Mouse (Mus musculus): ENCODE measurements at regions not wholly inside any gene's neighbourhood (a gene's known extent, or its start where the extent isn't known, plus 50 kb on each side); places are given as distances from the start of the nearest gene placed in this dataset.

GRCm38 (mm10) chr7:34484908-34485598, 91.9 kb upstream of the Lsm14a start:
- DNase-seq: no peak

DNA sequence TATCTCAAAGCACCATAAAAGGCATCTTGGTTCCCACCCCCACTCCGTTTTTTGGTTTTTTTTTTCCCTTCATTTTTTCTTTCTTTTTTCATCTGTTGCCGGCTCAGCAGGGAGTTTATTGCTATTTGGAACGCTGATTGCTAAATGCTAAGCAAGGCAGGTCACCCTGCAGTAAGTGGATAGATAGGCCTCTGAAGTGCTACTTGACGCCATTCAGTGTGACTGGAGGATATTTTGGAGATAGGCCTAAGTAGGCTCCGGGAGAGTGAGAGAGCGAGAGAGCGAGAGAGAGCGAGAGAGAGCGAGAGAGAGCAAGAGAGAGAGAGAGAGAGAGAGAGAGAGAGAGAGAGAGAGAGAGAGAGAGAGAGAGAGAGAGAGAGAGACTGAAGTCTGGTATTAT, 90.3 kb upstream of the Lsm14a start:
- no peak for DNase-seq

DNA sequence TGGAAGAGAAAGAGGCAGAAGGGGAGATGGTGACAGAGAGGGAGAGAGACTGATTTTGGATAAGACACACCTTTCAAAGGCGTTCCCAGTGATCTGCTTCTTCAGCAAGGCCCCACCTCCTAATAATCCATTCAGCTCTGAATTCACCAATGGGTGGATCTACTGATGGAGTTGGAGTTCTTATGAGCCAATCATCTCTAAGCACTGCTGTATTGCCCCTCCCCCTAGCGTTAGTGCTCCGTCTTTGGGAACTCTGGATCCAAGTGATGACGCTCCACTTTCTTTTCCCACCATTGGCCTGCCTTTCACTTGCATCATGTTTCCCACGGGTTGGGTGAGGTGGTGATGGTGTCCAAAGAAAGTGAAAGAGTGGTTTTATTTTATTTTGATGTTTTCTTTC, 87.7 kb upstream of the Lsm14a start:
- DNase-seq: no peak

DNA sequence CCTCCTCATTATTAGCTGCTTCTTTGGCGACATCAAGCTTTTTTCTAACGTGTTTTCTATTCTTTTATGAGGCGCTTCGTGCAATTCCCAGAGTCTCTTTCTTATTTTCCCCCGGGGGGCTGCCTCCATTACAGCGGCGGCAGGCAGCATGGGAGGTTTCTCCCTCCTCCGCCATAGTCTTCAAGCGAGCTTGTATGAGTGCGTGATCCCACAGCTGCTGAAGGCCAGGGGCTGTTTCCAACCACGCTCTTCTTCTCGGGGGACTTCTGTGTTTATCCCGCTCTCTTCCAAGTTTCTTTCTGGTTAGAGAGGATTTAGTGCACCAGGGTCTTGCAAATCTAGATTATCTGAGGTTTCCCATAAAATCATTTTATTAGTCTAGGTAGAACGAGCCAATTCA, 77.9 kb upstream of the Lsm14a start:
- no peak for DNase-seq

DNA sequence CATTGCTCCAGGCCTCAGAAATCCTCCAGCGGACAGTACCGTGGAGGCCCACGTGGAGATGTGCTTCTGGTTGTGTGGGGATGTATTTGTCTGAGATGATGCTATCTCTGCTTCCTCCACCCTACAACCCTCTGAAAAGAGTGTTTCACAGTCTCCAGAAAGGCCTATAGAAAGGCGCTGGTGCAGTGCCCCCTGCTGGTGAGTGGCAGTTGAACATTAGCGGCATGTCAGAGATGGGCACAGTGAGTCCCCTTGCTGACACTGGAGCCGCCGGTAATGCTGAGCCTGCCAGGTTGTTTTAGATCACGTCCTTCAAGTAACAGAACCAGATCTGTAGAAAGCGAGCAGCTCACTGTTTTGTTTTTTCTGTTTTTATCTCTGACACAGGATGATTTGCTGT, 69.0 kb upstream of the Lsm14a start:
- peak in 1 of 2 experiments; percentile 16 for DNase-seq

- no peak for DNase-seq
Measured at GRCm38 (mm10) chr7:34459834-34460495, 66.8 kb upstream of the Lsm14a start.

DNA sequence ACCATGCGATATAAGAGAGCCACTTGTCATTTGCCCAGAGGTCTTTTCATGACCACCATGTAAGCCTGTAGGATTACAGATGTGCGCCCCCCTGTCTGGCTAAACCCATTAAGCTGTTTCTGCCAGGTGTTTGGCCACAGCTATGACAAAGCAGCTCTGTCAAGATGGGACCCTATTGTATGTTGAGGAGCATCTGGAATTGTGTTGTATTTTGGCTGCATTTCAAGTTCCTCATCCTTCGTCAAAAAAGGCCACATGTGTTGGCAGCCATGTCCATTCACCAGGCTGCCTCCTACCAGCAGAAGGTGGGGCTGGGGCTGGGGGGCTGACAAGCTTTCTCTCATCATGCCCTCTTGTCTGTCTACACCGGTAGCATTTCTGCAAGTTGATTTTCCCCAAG, 65.7 kb upstream of the Lsm14a start:
- no peak for DNase-seq

DNA sequence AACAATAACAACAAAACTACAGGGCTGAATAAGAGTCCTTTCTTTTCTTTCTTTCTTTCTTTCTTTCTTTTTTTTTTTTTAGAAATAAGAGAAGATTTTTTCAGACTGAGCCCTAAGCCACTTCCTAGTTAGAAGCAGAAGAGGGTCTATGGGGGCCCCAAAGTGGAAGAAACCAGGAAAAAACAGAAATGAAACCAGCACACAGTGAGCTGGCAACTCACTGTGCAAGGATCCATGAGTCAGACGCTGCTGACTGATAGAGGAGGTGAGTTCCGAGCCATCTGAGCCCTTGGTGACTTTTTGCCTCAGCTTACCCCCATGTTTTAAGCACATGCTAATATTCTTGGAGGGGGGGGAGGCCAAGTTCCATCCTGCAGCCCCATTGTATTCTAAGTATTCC, 55.2 kb upstream of the Lsm14a start:
- DNase-seq: no peak

DNA sequence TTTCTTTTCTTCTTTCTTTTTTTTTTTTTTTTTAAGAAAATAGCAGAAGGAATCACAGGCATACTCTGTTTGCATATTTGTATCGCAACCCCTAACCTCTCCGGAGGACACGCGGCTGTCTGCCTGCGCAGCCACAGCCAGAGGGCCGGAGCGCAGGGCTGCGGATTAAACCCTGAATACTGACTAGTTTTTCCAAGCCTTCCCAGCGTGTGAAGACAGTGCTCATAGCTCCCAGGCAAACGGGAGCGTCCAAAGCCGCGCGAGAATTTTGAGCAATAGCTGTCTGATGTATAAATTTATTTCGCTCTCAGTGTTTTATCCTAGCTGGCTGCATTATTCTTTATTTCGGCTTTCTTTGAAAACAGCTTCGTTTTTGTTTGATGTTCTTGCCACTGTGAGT, 51.1 kb upstream of the Lsm14a start:
- DNase-seq: no peak

Data from spleen, adult 18-20 months (tissue).